Mouse (Mus musculus): ENCODE data around the gene Otud7b.

- TF ChIP-seq POLR2A (IDR thresholded peaks at IDR 0.05; ENCODE audit: extremely low read depth, insufficient read depth, low read length): peak; percentile 45; the same call in 1 of the 2 replicates
- no peak for TF ChIP-seq CTCF (IDR thresholded peaks at IDR 0.05; ENCODE audit: low read depth, low read length)
Measured at GRCm38 (mm10) chr3:96160803-96161516, 56.6 kb downstream of the Otud7b start.
